Mouse (Mus musculus) urinary bladder, postnatal 36 days (tissue): ENCODE results near the gene Gpd1l.
A peak's percentile ranks its signal among the peaks of the same experiment; 100 is the strongest.
"Not testable (repeated sequence)": the region's sequence is repeated elsewhere in the genome, so short reads cannot be mapped to it uniquely, and the experiment has no call there.

Experiments
- DNase-seq, 2 experiments: peaks; one replicate each; pipeline ENCODE4 v3.0.0; 2022; ENCODE audit warnings: low spot score in 2 of 2, mixed read lengths in 1 of 2

The Gpd1l gene

DNA sequence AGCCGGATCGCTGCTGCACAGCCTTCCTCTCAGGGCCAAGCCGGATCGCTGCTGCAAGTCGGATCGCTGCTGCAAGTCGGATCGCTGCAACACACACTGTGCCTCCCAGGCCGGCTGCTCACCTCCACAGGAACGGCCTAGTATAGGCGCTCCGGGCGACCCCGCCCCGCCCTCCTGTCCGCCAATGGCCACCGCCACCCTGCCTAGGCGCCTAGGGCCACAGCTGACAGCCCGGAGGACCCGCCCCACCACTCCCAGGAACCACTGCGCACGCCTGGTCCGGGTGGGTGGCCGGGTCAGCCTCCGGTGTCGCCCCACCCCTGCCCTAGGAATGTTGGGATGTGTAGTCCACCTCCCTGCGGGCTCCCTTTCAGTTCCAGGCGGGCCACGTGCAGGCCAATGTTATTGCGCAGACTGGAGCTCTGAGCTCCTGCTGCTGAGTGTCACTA, at the start of gene Gpd1l:
Gene Gpd1l (minus strand): TSS at position 265 of the 449 bp plus-strand sequence.
- peak; percentile 93 to 98 for DNase-seq

DNA sequence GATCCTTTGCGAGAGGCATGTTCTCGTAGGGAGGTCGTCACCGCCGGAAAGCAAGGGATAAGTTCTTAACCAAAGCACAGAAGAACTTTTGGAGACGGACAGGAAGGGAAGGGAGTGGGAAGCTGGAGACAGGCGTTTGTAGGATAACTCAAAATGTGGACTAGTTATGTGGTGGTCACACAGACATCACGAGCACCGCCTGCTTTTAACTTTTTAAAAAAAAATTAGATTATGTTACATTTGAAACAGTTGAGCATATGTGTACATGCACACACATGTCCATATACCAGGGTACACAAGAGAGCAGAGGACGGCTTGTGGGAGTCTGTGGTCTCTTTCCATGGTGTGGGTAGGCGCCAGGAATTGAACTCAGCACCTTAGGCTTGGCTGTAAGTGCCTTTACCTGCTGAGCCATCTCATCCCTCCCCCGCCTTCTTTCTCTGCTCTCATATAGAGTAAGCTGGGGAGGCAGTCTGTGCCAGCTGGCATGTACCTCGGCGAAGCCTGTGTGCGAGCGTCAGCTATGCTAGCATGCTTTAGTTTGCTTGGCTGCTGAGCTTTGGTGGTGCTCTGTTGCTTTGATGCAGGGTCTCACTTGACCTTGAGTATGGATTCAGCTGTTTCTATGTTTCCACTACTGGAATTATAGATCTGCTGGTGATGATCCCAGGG, 49.0 kb upstream of the Gpd1l start, which contains the start of gene Rps27rt:
Gene Rps27rt (minus strand): TSS at position 51 of the 672 bp plus-strand sequence.
- no peak for DNase-seq

DNA sequence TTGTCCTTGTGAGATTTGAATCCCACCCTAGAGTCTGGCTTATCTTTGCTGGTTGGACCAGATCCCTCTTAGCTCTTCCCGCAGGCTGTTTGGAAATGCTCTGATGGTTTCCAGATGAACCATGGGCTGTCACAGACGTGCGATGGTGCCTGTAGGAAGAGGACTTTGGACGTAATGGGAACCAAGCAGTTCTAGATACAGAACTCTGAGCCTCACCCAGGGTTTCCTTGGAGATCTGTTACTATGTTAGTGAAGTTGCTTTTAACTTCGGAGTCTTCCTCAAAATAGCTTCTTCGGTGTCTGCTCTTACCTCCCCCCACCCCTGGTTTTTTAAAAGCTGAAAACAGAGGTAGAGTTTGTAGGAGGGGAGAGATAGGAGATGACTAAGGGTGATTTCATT, 46.2 kb upstream of the Gpd1l start:
- DNase-seq, result no peak

DNA sequence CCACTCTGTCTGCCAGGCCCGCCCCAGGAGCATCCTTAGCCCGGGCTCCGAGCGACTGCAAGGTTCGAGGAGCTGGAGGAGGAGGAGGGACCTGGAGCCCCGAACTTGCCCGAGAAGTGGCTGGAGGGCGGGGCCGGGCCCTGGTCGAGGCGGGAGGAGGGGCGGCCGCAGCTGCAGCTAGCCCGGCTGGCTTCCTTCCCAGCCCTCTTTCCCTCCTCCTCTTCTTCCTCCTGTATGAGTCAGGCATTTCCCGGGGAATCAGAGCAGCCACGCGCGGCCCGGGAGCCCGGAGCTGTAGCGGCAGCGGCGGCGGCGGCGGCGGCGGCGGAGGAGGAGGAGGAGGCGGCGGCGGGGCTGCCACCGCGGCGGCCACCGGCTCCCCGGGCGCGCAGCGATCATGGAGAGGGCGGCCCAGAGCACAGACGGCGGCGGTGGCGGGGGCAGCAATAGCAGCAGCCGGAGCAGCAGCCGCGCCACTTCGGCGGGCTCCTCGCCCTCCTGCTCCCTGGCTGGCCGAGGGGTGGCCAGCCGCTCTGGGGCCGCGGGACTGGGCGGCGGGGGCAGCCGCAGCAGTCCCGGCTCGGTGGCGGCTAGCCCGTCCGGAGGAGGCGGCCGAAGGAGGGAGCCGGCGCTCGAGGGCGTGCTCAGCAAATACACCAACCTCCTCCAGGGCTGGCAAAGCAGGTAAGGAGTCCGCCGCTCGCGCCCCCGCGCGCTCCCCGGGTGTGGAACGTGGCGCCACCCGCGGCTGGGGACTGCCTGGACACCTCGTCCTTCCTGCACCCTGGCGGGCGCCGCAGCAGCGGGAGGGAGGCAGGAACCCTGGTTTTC, 44.7 kb upstream of the Gpd1l start, which contains the start of gene Osbpl10:
Gene Osbpl10 (plus strand): TSS at position 289 of the 831 bp plus-strand sequence.
- peak; percentile 35 to 77 for DNase-seq

DNA sequence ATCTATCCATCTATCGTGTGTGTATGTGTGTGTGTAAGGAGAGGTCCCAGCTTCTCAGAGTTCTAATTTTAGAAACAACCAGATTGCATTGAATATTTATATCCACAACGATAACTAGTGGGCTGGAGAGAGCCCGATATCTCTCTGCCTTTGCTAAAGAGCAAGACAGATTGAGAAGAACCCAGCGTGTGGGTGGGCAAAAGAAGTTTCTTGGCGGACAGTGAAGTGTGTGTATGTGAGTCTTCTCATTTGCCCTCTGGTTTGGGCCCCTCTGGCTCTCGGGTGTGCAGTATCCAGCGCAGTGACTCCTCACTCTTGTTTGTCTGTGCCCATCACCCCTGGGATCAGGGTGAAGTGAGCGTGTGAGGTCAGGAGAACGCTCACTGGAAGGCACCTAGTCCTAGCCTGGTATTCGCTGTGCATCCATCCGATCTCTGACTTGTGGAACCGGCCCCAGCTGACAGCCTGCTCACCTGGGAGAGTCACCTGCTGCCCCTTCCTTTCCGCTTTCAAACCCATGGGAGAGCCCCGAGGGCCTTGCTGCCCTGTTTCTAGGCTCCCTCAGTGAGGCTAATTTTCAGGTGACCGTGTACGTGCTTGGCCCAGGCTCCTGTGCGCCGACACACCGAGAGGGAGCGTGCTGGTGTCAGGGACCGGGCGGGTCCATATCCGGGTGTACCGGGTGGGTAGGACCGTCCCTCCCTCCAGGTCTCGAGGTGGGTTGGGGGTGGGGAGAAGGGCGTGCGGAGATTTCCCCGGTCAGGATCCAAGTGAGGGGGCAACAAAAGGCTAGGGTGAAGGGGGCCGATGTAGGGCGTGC, 43.9 kb upstream of the Gpd1l start:
- DNase-seq, result no peak

DNA sequence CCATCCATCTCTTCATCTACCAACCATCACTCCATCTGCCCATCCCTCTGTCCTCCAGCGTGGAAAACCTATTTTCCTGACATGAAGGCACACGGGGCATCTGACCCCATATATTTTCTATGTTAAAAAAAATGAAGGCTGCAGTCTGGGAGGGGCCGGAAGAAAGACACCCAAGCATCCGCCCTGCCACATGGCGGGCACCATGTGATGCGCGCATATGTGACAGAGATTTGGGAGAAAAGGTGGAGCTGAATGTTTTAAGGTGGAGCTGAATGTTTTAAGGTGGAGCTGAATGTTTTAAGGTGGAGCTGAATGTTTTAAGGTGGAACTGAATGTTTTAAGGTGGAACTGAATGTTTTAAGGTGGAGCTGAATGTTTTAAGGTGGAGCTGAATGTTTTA, 32.5 kb upstream of the Gpd1l start:
- not testable (repeated sequence) for DNase-seq

DNA sequence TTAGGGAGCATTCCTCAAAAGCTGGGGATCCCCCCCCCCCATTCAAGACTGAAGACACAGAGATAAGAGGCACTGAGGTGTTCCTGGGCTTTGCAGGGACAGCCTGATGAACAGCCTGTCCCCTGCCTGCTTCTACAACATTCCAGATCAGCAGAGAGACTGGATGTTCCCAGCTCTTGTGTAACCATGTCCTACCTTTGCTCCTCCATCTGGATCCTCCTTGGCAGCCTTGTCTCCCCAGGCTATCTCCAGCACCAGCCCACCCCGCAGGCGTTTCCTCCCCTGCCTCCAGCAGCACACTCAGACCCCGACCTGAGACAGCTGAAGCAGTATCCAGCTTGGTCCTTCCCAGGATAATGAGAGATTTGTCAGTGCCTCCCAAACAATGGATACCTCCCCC, 30.3 kb upstream of the Gpd1l start:
- no peak for DNase-seq

DNA sequence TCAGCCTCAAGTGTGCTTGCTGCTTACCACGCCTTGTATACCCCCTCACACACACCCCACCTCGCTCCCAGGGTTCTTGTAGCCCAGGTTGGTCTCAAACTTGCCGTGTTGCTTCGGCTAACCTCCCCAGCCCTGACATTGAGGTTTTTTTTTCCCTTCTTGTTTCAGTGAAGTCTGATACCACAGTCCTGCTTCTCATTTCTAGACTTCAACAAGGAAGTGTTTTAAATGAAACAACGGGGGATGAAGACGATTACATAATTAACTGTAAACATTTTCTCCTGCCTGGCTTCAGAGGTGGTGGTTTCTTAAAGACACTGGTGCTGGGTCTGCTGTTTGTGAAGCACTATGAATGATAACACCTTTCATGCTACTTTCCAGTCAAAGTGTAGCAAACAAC, 27.1 kb upstream of the Gpd1l start:
- DNase-seq, result no peak

DNA sequence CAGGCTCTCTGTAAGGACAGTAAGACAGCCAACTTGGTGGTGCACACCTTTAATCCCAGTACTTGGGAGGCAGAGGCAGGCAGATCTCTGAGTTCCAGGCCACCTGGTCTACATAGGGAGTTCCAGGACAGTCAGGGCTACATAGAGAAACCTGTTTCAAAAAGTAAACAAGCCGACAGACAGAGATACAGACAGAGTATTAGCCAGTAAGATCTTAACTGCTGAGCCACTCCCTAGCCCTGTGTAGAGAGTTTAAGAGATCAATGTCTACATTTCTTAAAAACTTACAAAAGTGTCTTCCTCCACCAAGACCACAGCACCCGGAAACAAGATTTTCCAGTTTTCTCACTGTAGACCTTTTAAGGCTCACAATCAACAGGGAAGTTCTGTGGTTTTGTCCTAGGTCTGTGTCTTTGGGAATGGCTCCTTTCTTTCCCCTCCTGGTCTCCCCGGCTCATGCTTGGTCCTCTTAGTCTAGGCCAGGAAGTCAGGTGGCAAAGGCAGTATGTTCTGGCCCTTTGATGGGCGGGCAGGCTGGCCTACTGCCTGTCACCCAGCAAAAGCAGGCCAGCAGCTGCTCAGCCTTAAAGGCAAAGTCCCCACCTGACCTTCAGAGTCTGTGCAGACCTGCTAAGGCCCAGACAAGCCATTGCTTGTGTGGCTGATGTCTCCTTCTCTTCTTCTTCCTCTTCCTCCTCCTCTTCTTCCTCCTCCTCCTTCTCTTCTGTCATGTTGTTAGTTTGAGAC, 26.4 kb upstream of the Gpd1l start:
- DNase-seq, result no peak

DNA sequence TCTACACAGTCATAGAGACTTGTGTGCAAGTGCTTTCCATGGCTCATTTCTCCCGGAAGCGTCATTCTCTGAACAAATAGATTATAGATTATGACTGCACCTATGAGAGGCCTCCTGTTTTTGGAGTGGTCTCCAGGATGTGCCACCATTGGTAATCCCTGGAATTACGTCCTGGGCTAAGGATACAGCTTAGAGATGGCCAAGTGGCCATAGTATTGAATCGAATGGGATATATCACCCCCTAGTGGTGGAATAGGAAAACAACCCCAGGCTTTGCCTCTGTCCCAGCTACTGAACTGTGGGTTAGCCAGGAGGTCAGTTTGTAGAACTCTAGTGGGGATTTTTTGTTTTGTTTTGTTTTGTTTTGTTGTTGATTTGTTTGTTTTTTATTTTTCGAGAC, 23.2 kb upstream of the Gpd1l start:
- DNase-seq, result no peak

DNA sequence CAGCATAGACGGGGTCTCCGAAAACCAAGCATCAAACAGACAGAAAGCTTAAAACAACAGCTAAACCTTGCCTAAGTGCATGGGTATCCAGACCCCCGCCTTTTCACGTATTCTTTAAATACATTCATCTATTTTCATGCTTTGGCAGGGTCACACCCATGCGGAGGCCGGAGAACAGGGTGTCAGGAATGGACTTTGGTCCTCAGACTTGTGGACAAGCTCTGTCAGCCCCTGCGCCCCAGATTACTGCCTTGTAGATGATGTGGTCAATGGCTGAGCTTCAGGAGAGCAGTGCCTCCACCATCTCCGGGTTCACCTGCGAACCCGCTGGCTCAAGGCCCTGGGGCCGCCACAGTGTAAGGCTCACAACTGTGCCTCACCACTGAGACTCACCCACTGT, 21.6 kb upstream of the Gpd1l start:
- no peak for DNase-seq

DNA sequence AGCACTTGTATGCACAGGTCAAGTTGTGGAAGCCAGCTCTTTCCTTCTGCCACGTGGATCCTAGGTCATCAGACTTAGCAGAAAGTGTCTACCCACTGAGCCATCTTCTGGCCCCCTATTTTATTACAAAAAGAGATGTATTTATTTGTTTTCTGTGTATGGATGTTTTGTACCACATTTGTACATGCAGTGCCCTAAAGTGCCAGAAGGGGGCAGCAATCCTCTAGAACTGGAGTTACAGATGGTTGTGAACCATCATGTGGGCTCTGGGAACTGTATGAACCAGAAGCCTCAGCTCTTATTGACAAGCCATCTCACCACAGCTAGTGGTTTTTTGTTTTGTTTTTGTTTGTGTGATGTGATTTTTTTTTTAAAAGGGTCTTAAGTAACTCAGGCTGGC, 19.1 kb upstream of the Gpd1l start:
- DNase-seq, result no peak

DNA sequence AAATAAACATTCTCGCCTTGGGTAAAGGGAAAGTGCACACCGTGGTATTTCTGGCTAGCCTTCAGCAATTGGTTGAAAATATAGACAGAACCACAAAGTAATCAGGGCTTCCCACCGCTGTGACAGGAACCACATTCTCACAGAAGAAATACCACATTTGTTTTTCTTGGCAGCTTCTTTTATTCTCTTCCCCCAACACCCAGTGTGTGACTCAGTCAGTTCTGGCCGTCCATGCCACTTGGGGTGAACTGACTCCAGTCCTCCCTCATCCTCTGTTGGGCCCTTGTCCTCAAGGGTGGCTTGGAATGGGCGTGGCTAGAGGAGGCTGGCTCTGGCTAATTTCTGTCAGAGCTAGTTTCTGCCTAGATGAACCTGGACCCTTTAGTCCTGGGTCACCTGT, 14.6 kb upstream of the Gpd1l start:
- DNase-seq, result no peak

DNA sequence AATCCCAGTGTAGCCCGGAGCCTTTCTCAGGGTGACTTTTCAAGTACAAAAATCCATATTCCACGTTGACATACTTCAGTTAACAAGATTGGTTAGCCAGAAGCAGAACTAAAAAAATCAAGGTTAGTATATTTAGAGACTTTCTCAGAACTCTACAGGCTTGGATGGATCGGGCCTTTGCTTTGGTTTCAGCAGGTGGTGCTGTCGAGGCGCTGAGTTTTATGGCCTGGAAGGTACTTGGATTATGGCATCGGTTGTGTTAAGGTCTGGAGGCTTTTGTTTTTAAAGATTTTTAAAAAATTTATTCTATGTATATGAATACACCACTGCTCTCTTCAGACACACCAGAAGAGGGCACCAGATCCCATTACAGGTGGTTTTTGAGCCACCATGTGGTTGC, 11.8 kb upstream of the Gpd1l start:
- DNase-seq, result no peak

DNA sequence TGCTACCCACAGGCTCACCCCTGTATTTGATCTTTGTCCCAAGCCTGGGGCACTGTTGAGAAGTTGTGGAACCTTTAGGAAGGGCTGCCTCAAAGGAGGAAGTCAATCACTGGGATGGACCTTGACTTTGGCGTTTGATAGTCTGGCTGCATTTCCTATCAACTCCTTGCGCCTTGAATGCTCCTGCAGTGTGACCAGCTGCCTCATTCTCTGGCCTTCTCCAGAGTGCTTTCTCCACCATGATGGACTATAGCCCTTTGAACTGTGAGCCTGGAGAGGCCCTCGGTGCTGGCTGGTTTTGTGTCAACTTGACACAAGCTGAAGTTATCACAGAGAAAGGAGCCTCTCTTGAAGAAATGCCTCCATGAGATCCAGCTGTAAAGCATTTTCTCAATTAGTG, 10.9 kb upstream of the Gpd1l start:
- DNase-seq, result no peak

DNA sequence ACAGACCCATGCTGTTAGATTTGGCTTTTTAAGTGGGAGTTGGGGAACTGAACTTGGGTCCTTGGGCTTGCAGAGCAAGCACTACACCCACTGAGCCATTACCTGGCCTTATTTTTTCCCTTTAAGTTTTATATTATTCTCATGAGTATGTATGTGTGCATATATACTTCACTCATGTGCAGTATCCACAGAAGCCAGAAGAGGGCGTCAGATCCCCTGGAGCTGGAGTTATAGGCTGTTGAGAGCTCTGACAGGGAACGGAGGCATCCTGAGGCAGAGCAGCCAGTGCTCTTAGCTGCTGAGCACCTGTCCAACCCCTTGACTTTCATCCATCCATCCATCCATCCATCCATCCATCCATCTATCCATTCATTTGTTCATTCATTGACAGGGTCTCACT, 2.9 kb upstream of the Gpd1l start:
- no peak for DNase-seq

DNA sequence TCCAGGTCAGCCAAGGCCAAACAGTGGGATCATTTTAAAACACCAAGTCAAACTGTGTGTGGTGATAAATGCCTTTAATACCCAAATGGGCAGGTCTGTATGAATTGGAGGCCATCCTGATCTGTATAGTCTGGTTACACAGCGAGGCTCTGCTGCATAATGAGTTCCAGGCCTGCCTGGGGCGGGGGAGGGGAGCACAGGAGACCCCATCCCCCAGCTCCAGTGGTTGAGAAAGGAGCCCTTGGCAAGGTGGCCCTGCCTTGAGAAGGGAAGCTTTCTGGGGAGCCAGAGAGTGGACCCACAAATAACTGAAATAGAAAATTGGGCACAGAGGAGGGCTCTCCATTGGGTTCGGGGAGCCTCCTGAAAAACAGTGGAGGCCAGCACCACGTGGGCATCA, 1.5 kb upstream of the Gpd1l start:
- no peak for DNase-seq

DNA sequence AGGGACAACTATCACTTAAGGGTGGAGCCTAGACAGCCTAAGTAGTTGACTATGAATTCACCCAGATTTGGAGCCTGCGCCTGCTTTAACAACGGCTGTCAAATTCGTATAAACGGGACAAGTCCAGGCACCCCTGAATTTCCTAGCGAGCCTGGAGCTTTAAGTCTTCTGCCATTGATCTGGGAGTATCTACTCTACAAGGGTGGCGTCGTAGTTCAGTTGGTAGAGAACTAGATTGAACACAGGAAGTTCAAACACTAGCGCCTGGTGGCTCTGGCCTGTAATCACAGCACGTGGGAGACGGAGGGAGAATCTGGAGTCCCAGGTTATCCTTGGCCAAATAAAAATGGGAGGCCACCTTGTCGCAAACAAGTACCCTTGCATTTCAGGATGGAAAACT, 444 bp upstream of the Gpd1l start:
- no peak for DNase-seq

DNA sequence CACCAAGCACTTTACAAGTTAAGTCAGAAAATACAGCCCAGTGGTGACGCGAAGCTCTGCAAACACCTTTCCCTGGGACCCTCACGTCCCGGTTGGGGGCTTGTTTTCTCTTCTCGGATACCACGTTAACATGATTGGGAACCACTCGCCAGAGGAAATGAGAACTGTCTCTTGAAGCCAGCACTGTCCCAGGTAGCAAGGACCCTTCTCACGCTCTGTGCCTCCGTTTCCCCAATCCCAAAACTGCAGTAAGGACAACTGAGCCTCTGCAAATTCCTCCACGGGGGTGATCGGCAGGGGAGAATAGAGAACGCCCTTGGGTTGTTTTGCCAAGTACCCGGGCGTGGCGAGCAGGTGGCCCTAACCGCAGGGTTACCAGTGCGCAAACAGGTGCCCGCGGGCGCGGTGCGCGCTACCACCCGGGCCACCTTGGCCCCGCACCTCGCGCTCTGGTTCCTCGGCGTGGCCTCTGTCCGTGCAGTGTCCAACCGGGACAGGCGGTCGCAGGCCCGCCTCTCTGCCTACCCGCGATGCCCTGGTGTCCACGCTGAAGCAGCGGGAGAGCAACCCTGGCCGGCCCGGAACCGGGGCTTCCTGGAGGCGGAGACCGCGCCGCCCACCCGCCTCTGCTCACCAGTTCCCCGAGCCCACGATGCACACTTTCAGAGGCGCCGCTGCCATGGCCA, 607 bp downstream of the Gpd1l start:
- DNase-seq, result no peak

DNA sequence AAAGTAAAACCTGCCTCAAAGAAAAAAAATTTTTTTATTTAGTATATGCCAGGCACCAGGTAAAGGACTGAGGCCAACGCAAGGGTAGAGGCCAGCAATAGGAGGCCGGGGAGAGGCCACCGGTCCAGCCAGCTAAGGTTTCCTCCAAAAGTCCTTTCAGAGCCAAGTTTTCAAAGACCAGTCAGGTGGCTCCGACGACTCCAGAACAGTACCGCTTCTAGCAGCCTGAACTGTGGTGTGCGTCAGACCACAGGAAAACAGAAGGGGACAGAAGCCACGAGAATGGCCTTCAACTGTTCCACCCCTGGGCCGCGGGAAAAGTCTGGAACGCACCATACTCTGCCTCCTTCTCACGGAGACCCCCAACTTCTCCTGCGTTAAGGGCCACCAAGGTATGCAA, 1.2 kb downstream of the Gpd1l start:
- no peak for DNase-seq
